Mouse (Mus musculus) CH12.LX (cell line): ENCODE measurements at regions not wholly inside any gene's neighbourhood (a gene's known extent, or its start where the extent isn't known, plus 50 kb on each side); places are given as distances from the start of the nearest gene placed in this dataset.

ENCODE experiments used
- BHLHE40 ChIP-seq: IDR thresholded peaks from 2 replicates; pipeline ENCODE4 v1.6.1; 2011; ENCODE audit warnings: mild to moderate bottlenecking, low read depth, low read length, improper control_type of control experiment
- CTCF ChIP-seq, 2 experiments: IDR thresholded peaks in 1 of 2; conservative IDR thresholded peaks in 1 of 2; 2 replicates each; pipeline ENCODE4 v1.5.1; 2011 to 2012; ENCODE audit warnings: low read depth in 2 of 2, low read length in 2 of 2, improper control_type of control experiment in 1 of 2, inconsistent platforms in 1 of 2, mild to moderate bottlenecking in 1 of 2, moderate library complexity in 1 of 2
- EP300 ChIP-seq: IDR thresholded peaks from 2 replicates; pipeline ENCODE4 v1.6.1; 2011; ENCODE audit warnings: low read length, improper control_type of control experiment
- ETS1 ChIP-seq: conservative IDR thresholded peaks from 2 replicates; pipeline ENCODE4 v1.6.1; 2012; ENCODE audit warnings: low read depth, mild to moderate bottlenecking, inconsistent platforms, low read length, improper control_type of control experiment, moderate library complexity
- MAFK ChIP-seq: IDR thresholded peaks from 2 replicates; pipeline ENCODE4 v1.6.1; 2011; ENCODE audit warnings: low read length, improper control_type of control experiment; ENCODE audit not compliant: insufficient replicate concordance
- POLR2A ChIP-seq: IDR thresholded peaks from 2 replicates; pipeline ENCODE4 v1.6.1; 2011; ENCODE audit warnings: low read depth, mild to moderate bottlenecking, improper control_type of control experiment, low read length
- RAD21 ChIP-seq: IDR thresholded peaks from 2 replicates; pipeline ENCODE4 v1.6.1; 2011; ENCODE audit warnings: low read depth, mild to moderate bottlenecking, low read length, improper control_type of control experiment, moderate library complexity
- TCF12 ChIP-seq: IDR thresholded peaks from 2 replicates; pipeline ENCODE4 v1.6.1; 2014; ENCODE audit warnings: low read depth, mild to moderate bottlenecking, inconsistent platforms, low read length, improper control_type of control experiment
- USF1 ChIP-seq: IDR thresholded peaks from 2 replicates; pipeline ENCODE4 v1.6.1; 2014; ENCODE audit warnings: low read depth, mild to moderate bottlenecking, inconsistent platforms, low read length, improper control_type of control experiment
- ZC3H11A ChIP-seq: IDR thresholded peaks from 2 replicates; pipeline ENCODE4 v1.6.1; 2012; ENCODE audit warnings: low read depth, mild to moderate bottlenecking, inconsistent platforms, low read length, improper control_type of control experiment
- ZMIZ1 ChIP-seq: IDR thresholded peaks from 2 replicates; pipeline ENCODE4 v1.6.1; 2012; ENCODE audit warnings: low read depth, mild to moderate bottlenecking, inconsistent platforms, low read length, improper control_type of control experiment

DNA sequence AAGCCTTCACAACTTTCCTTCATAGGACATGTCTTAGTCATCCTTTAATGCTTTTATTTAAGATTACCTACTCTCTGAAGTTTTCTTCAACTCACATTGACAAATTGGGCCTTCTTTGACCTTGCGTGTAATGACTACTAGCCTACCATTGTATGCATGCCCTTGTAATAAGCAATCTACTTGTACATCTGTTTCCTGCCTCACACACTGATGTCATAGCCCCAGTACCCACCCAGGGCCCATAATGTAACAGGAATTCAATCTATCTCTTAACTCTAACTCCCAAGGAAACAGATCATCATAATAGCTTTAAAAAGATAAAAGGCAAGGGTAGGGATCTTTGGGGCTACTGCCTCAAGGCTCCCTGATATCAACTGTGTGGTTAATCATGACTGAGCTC, 690.4 kb downstream of the Diaph3 start:
- TF ChIP-seq RAD21 (no peak), MAFK (no peak), EP300 (no peak), CTCF (conservative IDR thresholded peaks at IDR 0.05 in 1 of 2, IDR thresholded peaks at IDR 0.05 in 1 of 2; ENCODE audit: low read depth in 2 of 2, low read length in 2 of 2) (no peak), TCF12 (no peak), ZMIZ1 (no peak), ZC3H11A (no peak), USF1 (no peak), BHLHE40 (no peak), POLR2A (no peak), ETS1 (no peak)
